Mouse (Mus musculus): ENCODE measurements around the gene Slc12a6.

- TF ChIP-seq MAFK (IDR thresholded peaks at IDR 0.05; ENCODE audit: insufficient read depth, low read depth, low read length) (no peak), HCFC1 (IDR thresholded peaks at IDR 0.05; ENCODE audit: borderline replicate concordance, insufficient read depth, low read length) (no peak), ZNF384 (IDR thresholded peaks at IDR 0.05; ENCODE audit: low read depth, low read length) (no peak)
These were observed 107.5 kb downstream of the Slc12a6 start for GRCm38 (mm10) chr2:112373141-112373540.

All from ES-E14 (cell line).